21 mouse cellular contexts compared by ENCODE assay signal in genomic region chr13:35805727-35806126, GRCm38 (mm10).
DNase-seq lines count a peak whose midpoint lies in the region; ATAC-seq lines count a peak whose summit lies in the region.
"Had no signal": no experiment of that assay in that cellular context is flagged by ENCODE, and none has a peak within 500 bp of the region (broad histone marks: within the 10 kb centered on the region; RNA-seq: fewer than 3 reads in every experiment).

No protein-coding gene starts in this region.

- DNase-seq in embryo, embryonic 10 days (ENCODE audit: low spot score), result peak; percentile 42
- DNase-seq in embryo, embryonic 9.5 days (ENCODE audit: extremely low spot score), result no peak
- DNase-seq in hindbrain, embryonic 10.5 days (ENCODE audit: low spot score), result no peak
- peak; percentile 79 for DNase-seq in embryonic facial prominence, embryonic 11.5 days (ENCODE audit: low spot score)
- DNase-seq in frontal cortex, postnatal 25 days (ENCODE audit: low spot score in 2 of 2), result no peak
- no peak for DNase-seq in adrenal gland, adult (ENCODE audit: inconsistent age in 2 of 2, low spot score in 1 of 2)
- DNase-seq: adrenal gland, postnatal 36 days; cerebellum, postnatal 10 days; gastrocnemius, postnatal 14 days; heart, postnatal 10 days; left cerebral cortex, postnatal 4 days; liver, postnatal 0 days; lung, postnatal 4 days; thymus, postnatal 14 days had no signal

- H3K4me2 ChIP-seq in hindbrain, embryonic 12.5 days (replicated peaks), result no peak overlapping the region
- no peak overlapping the region for H3K4me2 ChIP-seq in embryonic facial prominence, embryonic 11.5 days (ENCODE audit: low read depth, low read length)
- H3K4me2 ChIP-seq in limb, embryonic 12.5 days, result no peak overlapping the region
- H3K4me2 ChIP-seq: midbrain, embryonic 11.5 days had no signal

- 75% methylated on average over 3 of the region's 3 CpGs for WGBS in hindbrain, embryonic 10.5 days
- whole genome bisulfite sequencing in hindbrain, embryonic 12.5 days, result 61% methylated on average over 3 of the region's 3 CpGs
- WGBS in embryonic facial prominence, embryonic 11.5 days, result 28% methylated on average over 3 of the region's 3 CpGs
- 18% methylated on average over 3 of the region's 3 CpGs for WGBS in limb, embryonic 12.5 days

- no peak for ATAC-seq in hindbrain, embryonic 12.5 days (ENCODE audit: low FRiP score)
- 0 out of 2 replicates have a peak, but pooled peaks have one; percentile 48 for ATAC-seq in embryonic facial prominence, embryonic 11.5 days (replicated peaks; ENCODE audit: insufficient number of reproducible peaks, low FRiP score, low TSS enrichment, low read depth)
- no peak for ATAC-seq in limb, embryonic 12.5 days (ENCODE audit: insufficient number of reproducible peaks, insufficient read depth, low FRiP score, low TSS enrichment, low read depth)
- ATAC-seq: inflammation-experienced regulatory T-cells, adult 6 months; liver, postnatal 0 days had no signal

- no peak overlapping the region for H3K9ac ChIP-seq in hindbrain, embryonic 12.5 days
- no peak overlapping the region for H3K9ac ChIP-seq in embryonic facial prominence, embryonic 11.5 days (replicated peaks; ENCODE audit: low read length)
- H3K9ac ChIP-seq in limb, embryonic 12.5 days (replicated peaks), result no peak overlapping the region
- H3K9ac ChIP-seq: liver, postnatal 0 days had no signal

- 0 out of 2 replicates have a peak, but pooled peaks cover 3% of the 10 kb centered on the region for H3K9me3 ChIP-seq in hindbrain, embryonic 10.5 days
- 0 out of 2 replicates have a peak, but pooled peaks cover 4% of the 10 kb centered on the region for H3K9me3 ChIP-seq in hindbrain, embryonic 12.5 days (replicated peaks)
- no peaks in the 10 kb centered on the region; the same call in 1 of the 2 replicates for H3K9me3 ChIP-seq in embryonic facial prominence, embryonic 11.5 days (replicated peaks; ENCODE audit: control insufficient read depth, low read length)
- H3K9me3 ChIP-seq in limb, embryonic 12.5 days, result peaks cover 8% of the 10 kb centered on the region; the same call in 1 of the 2 replicates

- H3K27ac ChIP-seq in hindbrain, embryonic 10.5 days, result 0 out of 2 replicates have a peak overlapping the region, but pooled peaks have one; percentile 23
- no peak overlapping the region for H3K27ac ChIP-seq in hindbrain, embryonic 12.5 days
- H3K27ac ChIP-seq in embryonic facial prominence, embryonic 11.5 days (replicated peaks; ENCODE audit: low read depth, low read length), result peak overlapping the region; percentile 76
- peak overlapping the region; percentile 79 for H3K27ac ChIP-seq in limb, embryonic 12.5 days

- peaks cover 10% of the 10 kb centered on the region; the same call in 1 of the 2 replicates for H3K36me3 ChIP-seq in hindbrain, embryonic 10.5 days
- H3K36me3 ChIP-seq in hindbrain, embryonic 12.5 days, result no peaks in the 10 kb centered on the region
- H3K36me3 ChIP-seq in embryonic facial prominence, embryonic 11.5 days (replicated peaks; ENCODE audit: control insufficient read depth, insufficient read depth, low read depth, low read length), result no peaks in the 10 kb centered on the region
- peaks cover 3% of the 10 kb centered on the region; the same call in 1 of the 2 replicates for H3K36me3 ChIP-seq in limb, embryonic 12.5 days

- no peak overlapping the region for H3K4me3 ChIP-seq in hindbrain, embryonic 10.5 days
- no peak overlapping the region for H3K4me3 ChIP-seq in hindbrain, embryonic 12.5 days
- H3K4me3 ChIP-seq in embryonic facial prominence, embryonic 11.5 days (ENCODE audit: low read depth, low read length), result no peak overlapping the region
- no peak overlapping the region for H3K4me3 ChIP-seq in limb, embryonic 12.5 days (replicated peaks)
- H3K4me3 ChIP-seq: erythroblast, embryonic 14.5 days; myocyte had no signal

- H3K4me1 ChIP-seq in hindbrain, embryonic 10.5 days (replicated peaks), result no peaks in the 10 kb centered on the region; the same call in 1 of the 2 replicates
- 0 out of 2 replicates have a peak, but pooled peaks cover 5% of the 10 kb centered on the region for H3K4me1 ChIP-seq in hindbrain, embryonic 12.5 days
- H3K4me1 ChIP-seq in embryonic facial prominence, embryonic 11.5 days (ENCODE audit: control insufficient read depth, insufficient read depth, low read length), result no peaks in the 10 kb centered on the region
- peaks cover 27% of the 10 kb centered on the region for H3K4me1 ChIP-seq in limb, embryonic 12.5 days (replicated peaks)

- no peaks in the 10 kb centered on the region for H3K27me3 ChIP-seq in hindbrain, embryonic 10.5 days (ENCODE audit: insufficient read depth, poor library complexity, severe bottlenecking)
- no peaks in the 10 kb centered on the region for H3K27me3 ChIP-seq in hindbrain, embryonic 12.5 days
- no peaks in the 10 kb centered on the region for H3K27me3 ChIP-seq in embryonic facial prominence, embryonic 11.5 days (ENCODE audit: control insufficient read depth, insufficient read depth, low read length)
- no peaks in the 10 kb centered on the region for H3K27me3 ChIP-seq in limb, embryonic 12.5 days
- H3K27me3 ChIP-seq: CH12.LX had no signal

Comparison
In these comparisons a context has a peak if more than half of its experiments do, and no peak if none do; other contexts are left out.
1. DNase-seq: peak in embryo, embryonic 10 days (single experiment) and embryonic facial prominence, embryonic 11.5 days (single experiment); none in embryo, embryonic 9.5 days (single experiment), hindbrain, embryonic 10.5 days (single experiment), frontal cortex, postnatal 25 days (0 of 2) and adrenal gland, adult (0 of 2).